Mouse (Mus musculus): ENCODE results near the gene Asxl1.

Asxl1 gene

GRCm38 (mm10) chr2:153443434-153444240 lies 98.0 kb downstream of the Asxl1 start:
- no peak for DNase-seq (ENCODE audit: low read depth, low spot score)

GRCm38 (mm10) chr2:153444254-153445136 lies 98.9 kb downstream of the Asxl1 start:
- peak; percentile 61 for DNase-seq (ENCODE audit: low read depth, low spot score)

- no peak for DNase-seq (ENCODE audit: low read depth, low spot score)
Observed at GRCm38 (mm10) chr2:153445137-153446016, 99.7 kb downstream of the Asxl1 start.

GRCm38 (mm10) chr2:153446017-153446408 lies 100.4 kb downstream of the Asxl1 start:
- DNase-seq (ENCODE audit: low read depth, low spot score) = peak; percentile 87

- peak; percentile 29 for DNase-seq (ENCODE audit: low read depth, low spot score)
Observed at GRCm38 (mm10) chr2:153446476-153446875, 100.8 kb downstream of the Asxl1 start.

- no peak for DNase-seq (ENCODE audit: low read depth, low spot score)
Observed at GRCm38 (mm10) chr2:153447719-153448118, 102.1 kb downstream of the Asxl1 start.

GRCm38 (mm10) chr2:153448519-153448918 lies 102.9 kb downstream of the Asxl1 start:
- no peak for DNase-seq (ENCODE audit: low read depth, low spot score)

Data from 3T3-L1 (cell line).